Mouse (Mus musculus): Measurements from ENCODE around the gene Tmem176b. TPM values are rescaled to one million over a fixed set of nuclear protein-coding genes. Genes with fewer than 3 reads are reported as not detected.
A peak's percentile ranks its signal among the peaks of the same experiment; 100 is the strongest.
"Not testable (repeated sequence)": the region's sequence is repeated elsewhere in the genome, so short reads cannot be mapped to it uniquely, and the experiment has no call there.

Gene Tmem176b
- polyA plus RNA-seq, 1 experiment = 8.0 TPM

GRCm38 (mm10) chr6:48869774-48870173, 28.5 kb upstream of the Tmem176b start:
- no peak for TF ChIP-seq CEBPB (IDR thresholded peaks at IDR 0.05; ENCODE audit: low read depth)
- no peak for TF ChIP-seq MYOG (IDR thresholded peaks at IDR 0.05; ENCODE audit: control insufficient read depth, extremely low read depth, insufficient read length)
- TF ChIP-seq MAX (IDR thresholded peaks at IDR 0.05) = no peak
- TF ChIP-seq USF1 (IDR thresholded peaks at IDR 0.05; ENCODE audit: low read depth) = peak; percentile 20
- TF ChIP-seq FOSL1 (IDR thresholded peaks at IDR 0.05; ENCODE audit: insufficient read depth, low read length, poor library complexity, severe bottlenecking) = no peak
- TF ChIP-seq MYOD1 (IDR thresholded peaks at IDR 0.05; ENCODE audit: control insufficient read depth, insufficient read length, low read depth) = no peak
- no peak for TF ChIP-seq CTCF (IDR thresholded peaks at IDR 0.05; ENCODE audit: control insufficient read depth, insufficient read depth, insufficient read length)
- Histone ChIP-seq H3K27me3 (ENCODE audit: control insufficient read depth, insufficient read depth, insufficient read length) (no peaks in the 10 kb centered on the region), H3K4me3 (ENCODE audit: insufficient read depth, poor library complexity, severe bottlenecking) (no peak overlapping the region), H3K36me3 (ENCODE audit: control insufficient read depth, insufficient read depth) (no peaks in the 10 kb centered on the region), H3K79me3 (ENCODE audit: low read depth) (no peaks in the 10 kb centered on the region), H3K79me2 (ENCODE audit: control insufficient read depth, insufficient read depth) (no peaks in the 10 kb centered on the region), H3ac (ENCODE audit: control insufficient read depth, insufficient read length, low read depth) (no peak overlapping the region)

- no peaks in the 10 kb centered on the region for H3K79me2 ChIP-seq (ENCODE audit: control insufficient read depth, insufficient read depth)
- no peak overlapping the region for H3K4me3 ChIP-seq (ENCODE audit: insufficient read depth, poor library complexity, severe bottlenecking)
- H3ac ChIP-seq (ENCODE audit: control insufficient read depth, insufficient read length, low read depth) = no peak overlapping the region
- TF ChIP-seq MAX (IDR thresholded peaks at IDR 0.05) (no peak), FOSL1 (IDR thresholded peaks at IDR 0.05; ENCODE audit: insufficient read depth, low read length, poor library complexity, severe bottlenecking) (no peak), CEBPB (IDR thresholded peaks at IDR 0.05; ENCODE audit: low read depth) (no peak), CTCF (IDR thresholded peaks at IDR 0.05; ENCODE audit: control insufficient read depth, insufficient read depth, insufficient read length) (no peak), MYOG (IDR thresholded peaks at IDR 0.05; ENCODE audit: control insufficient read depth, extremely low read depth, insufficient read length) (no peak), MYOD1 (IDR thresholded peaks at IDR 0.05; ENCODE audit: control insufficient read depth, insufficient read length, low read depth) (no peak), USF1 (IDR thresholded peaks at IDR 0.05; ENCODE audit: low read depth) (no peak)
- no peaks in the 10 kb centered on the region for H3K79me3 ChIP-seq (ENCODE audit: low read depth)
- no peaks in the 10 kb centered on the region for H3K36me3 ChIP-seq (ENCODE audit: control insufficient read depth, insufficient read depth)
- H3K27me3 ChIP-seq (ENCODE audit: control insufficient read depth, insufficient read depth, insufficient read length) = no peaks in the 10 kb centered on the region
Measured at GRCm38 (mm10) chr6:48867158-48867557, 25.9 kb upstream of the Tmem176b start.

- not testable (repeated sequence) for H3K4me3 ChIP-seq (ENCODE audit: insufficient read depth, poor library complexity, severe bottlenecking); H3ac ChIP-seq (ENCODE audit: control insufficient read depth, insufficient read length, low read depth); H3K36me3 ChIP-seq (ENCODE audit: control insufficient read depth, insufficient read depth); H3K27me3 ChIP-seq (ENCODE audit: control insufficient read depth, insufficient read depth, insufficient read length); H3K79me3 ChIP-seq (ENCODE audit: low read depth); H3K79me2 ChIP-seq (ENCODE audit: control insufficient read depth, insufficient read depth)
Measured at GRCm38 (mm10) chr6:48866355-48866950, 25.2 kb upstream of the Tmem176b start.

GRCm38 (mm10) chr6:48865152-48865745, 24.0 kb upstream of the Tmem176b start:
- TF ChIP-seq FOSL1 (IDR thresholded peaks at IDR 0.05; ENCODE audit: insufficient read depth, low read length, poor library complexity, severe bottlenecking) (no peak), MYOG (IDR thresholded peaks at IDR 0.05; ENCODE audit: control insufficient read depth, extremely low read depth, insufficient read length) (no peak), USF1 (IDR thresholded peaks at IDR 0.05; ENCODE audit: low read depth) (no peak), CTCF (IDR thresholded peaks at IDR 0.05; ENCODE audit: control insufficient read depth, insufficient read depth, insufficient read length) (no peak), MYOD1 (IDR thresholded peaks at IDR 0.05; ENCODE audit: control insufficient read depth, insufficient read length, low read depth) (no peak), CEBPB (IDR thresholded peaks at IDR 0.05; ENCODE audit: low read depth) (no peak), MAX (IDR thresholded peaks at IDR 0.05) (no peak)
- no peak overlapping the region for H3ac ChIP-seq (ENCODE audit: control insufficient read depth, insufficient read length, low read depth)
- no peaks in the 10 kb centered on the region for H3K36me3 ChIP-seq (ENCODE audit: control insufficient read depth, insufficient read depth)
- no peaks in the 10 kb centered on the region for H3K79me3 ChIP-seq (ENCODE audit: low read depth)
- no peak overlapping the region for H3K4me3 ChIP-seq (ENCODE audit: insufficient read depth, poor library complexity, severe bottlenecking)
- H3K79me2 ChIP-seq (ENCODE audit: control insufficient read depth, insufficient read depth) = no peaks in the 10 kb centered on the region
- H3K27me3 ChIP-seq (ENCODE audit: control insufficient read depth, insufficient read depth, insufficient read length) = no peaks in the 10 kb centered on the region

- H3K79me2 ChIP-seq (ENCODE audit: control insufficient read depth, insufficient read depth) = no peaks in the 10 kb centered on the region
- no peak for TF ChIP-seq USF1 (IDR thresholded peaks at IDR 0.05; ENCODE audit: low read depth)
- no peak for TF ChIP-seq CEBPB (IDR thresholded peaks at IDR 0.05; ENCODE audit: low read depth)
- no peak for TF ChIP-seq FOSL1 (IDR thresholded peaks at IDR 0.05; ENCODE audit: insufficient read depth, low read length, poor library complexity, severe bottlenecking)
- no peak for TF ChIP-seq MYOD1 (IDR thresholded peaks at IDR 0.05; ENCODE audit: control insufficient read depth, insufficient read length, low read depth)
- TF ChIP-seq MAX (IDR thresholded peaks at IDR 0.05) = no peak
- TF ChIP-seq MYOG (IDR thresholded peaks at IDR 0.05; ENCODE audit: control insufficient read depth, extremely low read depth, insufficient read length) = no peak
- no peak for TF ChIP-seq CTCF (IDR thresholded peaks at IDR 0.05; ENCODE audit: control insufficient read depth, insufficient read depth, insufficient read length)
- no peaks in the 10 kb centered on the region for H3K79me3 ChIP-seq (ENCODE audit: low read depth)
- no peaks in the 10 kb centered on the region for H3K36me3 ChIP-seq (ENCODE audit: control insufficient read depth, insufficient read depth)
- no peak overlapping the region for H3K4me3 ChIP-seq (ENCODE audit: insufficient read depth, poor library complexity, severe bottlenecking)
- no peak overlapping the region for H3ac ChIP-seq (ENCODE audit: control insufficient read depth, insufficient read length, low read depth)
- no peaks in the 10 kb centered on the region for H3K27me3 ChIP-seq (ENCODE audit: control insufficient read depth, insufficient read depth, insufficient read length)
Measured at GRCm38 (mm10) chr6:48864723-48865122, 23.4 kb upstream of the Tmem176b start.

GRCm38 (mm10) chr6:48864181-48864580, 22.9 kb upstream of the Tmem176b start:
- Histone ChIP-seq H3K36me3 (ENCODE audit: control insufficient read depth, insufficient read depth) (no peaks in the 10 kb centered on the region), H3K27me3 (ENCODE audit: control insufficient read depth, insufficient read depth, insufficient read length) (no peaks in the 10 kb centered on the region)

More at GRCm38 (mm10) chr6:48864181-48864580, 22.9 kb upstream of the Tmem176b start:
- H3ac ChIP-seq (ENCODE audit: control insufficient read depth, insufficient read length, low read depth) = no peak overlapping the region
- TF ChIP-seq MAX (IDR thresholded peaks at IDR 0.05) = no peak
- no peaks in the 10 kb centered on the region for H3K79me2 ChIP-seq (ENCODE audit: control insufficient read depth, insufficient read depth)
- no peaks in the 10 kb centered on the region for H3K79me3 ChIP-seq (ENCODE audit: low read depth)
- H3K4me3 ChIP-seq (ENCODE audit: insufficient read depth, poor library complexity, severe bottlenecking) = no peak overlapping the region
